Comparison of ENCODE assay signal across 27 mouse cellular contexts in genomic region chr2:24752599-24752998, GRCm38 (mm10). TPM values are rescaled to one million over a fixed set of nuclear protein-coding genes. Genes with fewer than 3 reads are reported as not detected.
"Had no signal": no experiment of that assay in that cellular context is flagged by ENCODE, and none has a peak within 500 bp of the region (broad histone marks: within the 10 kb centered on the region; RNA-seq: fewer than 3 reads in every experiment).

No protein-coding gene starts in this region.

- H3K9ac ChIP-seq: heart, embryonic 13.5 days; heart, embryonic 15.5 days; hindbrain, embryonic 13.5 days; hindbrain, embryonic 15.5 days; kidney, embryonic 15.5 days; limb, embryonic 12.5 days; liver, embryonic 13.5 days had no signal

- ATAC-seq: hindbrain, postnatal 0 days; intestine, embryonic 16.5 days had no signal

- H3K4me1 ChIP-seq: heart, embryonic 13.5 days; heart, embryonic 15.5 days; kidney, embryonic 15.5 days; limb, embryonic 12.5 days; liver, embryonic 13.5 days had no signal

- H3K9me3 ChIP-seq: heart, embryonic 13.5 days; heart, embryonic 15.5 days; hindbrain, embryonic 13.5 days; hindbrain, embryonic 15.5 days; kidney, embryonic 15.5 days; limb, embryonic 12.5 days; liver, embryonic 13.5 days had no signal

- DNase-seq: gastrocnemius, postnatal 14 days; gastrocnemius, postnatal 36 days; heart, adult 11 months; heart, adult 2 months; heart, postnatal 14 days; heart, postnatal 36 days; kidney, adult 11 months; kidney, adult 2 months; kidney, adult 9 months; kidney, postnatal 10 days; kidney, postnatal 25 days; layer of hippocampus, adult 9-11 months; layer of hippocampus, postnatal 36 days; left cerebral cortex, postnatal 4 days; liver; liver, embryonic 13.5 days had no signal

- H3K36me3 ChIP-seq: heart, embryonic 13.5 days; heart, embryonic 15.5 days; kidney, embryonic 15.5 days; limb, embryonic 12.5 days; liver, embryonic 13.5 days had no signal

- H3K27me3 ChIP-seq: heart, embryonic 15.5 days; hindbrain, embryonic 13.5 days; hindbrain, embryonic 15.5 days; kidney, embryonic 15.5 days; limb, embryonic 12.5 days; liver, embryonic 13.5 days had no signal

- H3K4me2 ChIP-seq: heart, embryonic 11.5 days; heart, embryonic 13.5 days; heart, embryonic 15.5 days; hindbrain, embryonic 13.5 days; hindbrain, embryonic 15.5 days; kidney, embryonic 15.5 days; limb, embryonic 12.5 days; liver, embryonic 11.5 days; liver, embryonic 13.5 days had no signal

- H3K27ac ChIP-seq: heart, adult 2 months; heart, embryonic 13.5 days; heart, embryonic 15.5 days; hindbrain, embryonic 13.5 days; hindbrain, embryonic 15.5 days; hindbrain, postnatal 0 days; kidney, embryonic 15.5 days; limb, embryonic 12.5 days; liver, embryonic 13.5 days had no signal

- H3K4me3 ChIP-seq: heart, adult 2 months; heart, embryonic 13.5 days; heart, embryonic 15.5 days; hindbrain, embryonic 13.5 days; hindbrain, embryonic 15.5 days; kidney, embryonic 15.5 days; limb, embryonic 12.5 days; liver, embryonic 13.5 days had no signal

RNA-seq across cellular contexts. Expression of gene Cacna1b, which starts 10.4 kb away (rescaled TPM):
- polyA plus RNA-seq: heart, postnatal 0 days had no signal
